ENCODE assay signal across 18 mouse cellular contexts in genomic region chr11:32582813-32583212, GRCm38 (mm10). TPM values are rescaled to one million over a fixed set of nuclear protein-coding genes. Genes with fewer than 3 reads are reported as not detected.
A peak's percentile ranks its signal among the peaks of the same experiment; 100 is the strongest.
DNase-seq lines count a peak whose midpoint lies in the region; ATAC-seq and TF ChIP-seq lines count a peak whose summit lies in the region.
"Had no signal": no experiment of that assay in that cellular context is flagged by ENCODE, and none has a peak within 500 bp of the region (broad histone marks: within the 10 kb centered on the region; RNA-seq: fewer than 3 reads in every experiment).

No protein-coding gene starts in this region.

- DNase-seq in 416B (ENCODE audit: low read depth): peak; percentile 52
- peak; percentile 88 for DNase-seq in CD4-positive helper T cell, adult 2 months (ENCODE audit: low read depth, low spot score)
- peak; percentile 82 for DNase-seq in induced T-regulatory cell, adult 2 months (ENCODE audit: low read depth)
- DNase-seq in thymus, adult 2 months: peak; percentile 69
- no peak for DNase-seq in cerebellum, postnatal 10 days
- no peak for DNase-seq in forebrain, postnatal 0 days
- DNase-seq: adrenal gland, postnatal 14 days; cerebellum, adult 2 months; heart, adult 18-20 months had no signal

- peak overlapping the region; percentile 95 for H3K27ac ChIP-seq in thymus, adult 2 months (ENCODE audit: control insufficient read depth, insufficient read depth, low read length)
- no peak overlapping the region for H3K27ac ChIP-seq in liver, embryonic 12.5 days
- H3K27ac ChIP-seq in forebrain, postnatal 0 days (ENCODE audit: low read depth, low read length): no peak overlapping the region
- H3K27ac ChIP-seq: heart, embryonic 15.5 days; intestine, embryonic 15.5 days; left cerebral cortex, adult 2 months; liver, embryonic 15.5 days; midbrain, embryonic 10.5 days had no signal

- no peak for TF ChIP-seq CTCF in thymus, adult 2 months (IDR thresholded peaks at IDR 0.05; ENCODE audit: borderline replicate concordance, control insufficient read depth, extremely low read depth, insufficient read depth, low read length, poor library complexity)
- TF ChIP-seq CTCF in forebrain, postnatal 0 days (IDR thresholded peaks at IDR 0.05; ENCODE audit: low read depth): no peak

- H3K9ac ChIP-seq in liver, embryonic 12.5 days: no peak overlapping the region
- no peak overlapping the region for H3K9ac ChIP-seq in forebrain, postnatal 0 days
- H3K9ac ChIP-seq: heart, embryonic 15.5 days; intestine, embryonic 15.5 days; liver, embryonic 15.5 days had no signal

- TF ChIP-seq POLR2A in thymus, adult 2 months (IDR thresholded peaks at IDR 0.05; ENCODE audit: control insufficient read depth, extremely low read depth, insufficient read depth, low read length, poor library complexity): no peak

- WGBS in thymus, adult 2 months: 3% methylated on average over 5 of the region's 5 CpGs
- WGBS in liver, embryonic 12.5 days (ENCODE audit: insufficient replicate concordance): 55% methylated on average over 5 of the region's 5 CpGs
- 57% methylated on average over 5 of the region's 5 CpGs for WGBS in forebrain, postnatal 0 days

- peaks cover 38% of the 10 kb centered on the region for H3K4me1 ChIP-seq in thymus, adult 2 months (replicated peaks; ENCODE audit: control insufficient read depth, insufficient read depth, low read length)
- H3K4me1 ChIP-seq in liver, embryonic 12.5 days: peaks cover 23% of the 10 kb centered on the region
- no peaks in the 10 kb centered on the region for H3K4me1 ChIP-seq in forebrain, postnatal 0 days (ENCODE audit: insufficient read depth)

- no peak for ATAC-seq in liver, embryonic 12.5 days
- no peak for ATAC-seq in forebrain, postnatal 0 days
- ATAC-seq: intestine, embryonic 15.5 days had no signal

- no peak overlapping the region for H3K4me2 ChIP-seq in liver, embryonic 12.5 days
- H3K4me2 ChIP-seq in forebrain, postnatal 0 days (ENCODE audit: low read depth): no peak overlapping the region
- H3K4me2 ChIP-seq: heart, embryonic 15.5 days; intestine, embryonic 15.5 days; liver, embryonic 15.5 days had no signal

- H3K27me3 ChIP-seq in thymus, adult 2 months (ENCODE audit: control insufficient read depth, insufficient read depth, low read length): no peaks in the 10 kb centered on the region
- no peaks in the 10 kb centered on the region for H3K27me3 ChIP-seq in liver, embryonic 12.5 days (replicated peaks)
- no peaks in the 10 kb centered on the region for H3K27me3 ChIP-seq in forebrain, postnatal 0 days (ENCODE audit: insufficient read depth, low read length)
- H3K27me3 ChIP-seq: heart, embryonic 15.5 days; intestine, embryonic 15.5 days; liver, embryonic 15.5 days had no signal

- no peaks in the 10 kb centered on the region for H3K36me3 ChIP-seq in thymus, adult 2 months (ENCODE audit: control insufficient read depth, insufficient read depth, low read length)
- H3K36me3 ChIP-seq in liver, embryonic 12.5 days: peaks cover 7% of the 10 kb centered on the region; the same call in 1 of the 2 replicates
- no peaks in the 10 kb centered on the region for H3K36me3 ChIP-seq in forebrain, postnatal 0 days (ENCODE audit: insufficient read depth)
- H3K36me3 ChIP-seq: heart, embryonic 15.5 days; intestine, embryonic 15.5 days; liver, embryonic 15.5 days; midbrain, embryonic 10.5 days had no signal

- H3K9me3 ChIP-seq in liver, embryonic 12.5 days (replicated peaks): no peaks in the 10 kb centered on the region
- H3K9me3 ChIP-seq in forebrain, postnatal 0 days (ENCODE audit: low read length): no peaks in the 10 kb centered on the region
- H3K9me3 ChIP-seq: heart, embryonic 15.5 days; intestine, embryonic 15.5 days; liver, embryonic 15.5 days; midbrain, embryonic 10.5 days had no signal

- no peak overlapping the region for H3K4me3 ChIP-seq in thymus, adult 2 months (ENCODE audit: control insufficient read depth, insufficient read depth, low read length)
- no peak overlapping the region for H3K4me3 ChIP-seq in liver, embryonic 12.5 days
- H3K4me3 ChIP-seq in forebrain, postnatal 0 days (ENCODE audit: low read depth, low read length): no peak overlapping the region
- H3K4me3 ChIP-seq: erythroblast, embryonic 14.5 days; heart, embryonic 15.5 days; intestine, embryonic 15.5 days; left cerebral cortex, adult 2 months; liver, embryonic 15.5 days; midbrain, embryonic 10.5 days had no signal

RNA-seq across cellular contexts. Expression of gene Stk10, which starts 49.7 kb away (rescaled TPM):
- 50.3 and 55.4 TPM in 2 replicates for polyA plus RNA-seq in thymus, adult 2 months (2012; rRNA removed)
- 5.7 and 6.0 TPM in 2 replicates for polyA plus RNA-seq in liver, embryonic 12.5 days (2016; fragmentation: Nextera tagmentation; extraction: Ambion mirVana)
- total RNA-seq in forebrain, postnatal 0 days (2014; rRNA removed): 2.0 and 2.3 TPM in 2 replicates
- polyA plus RNA-seq in forebrain, postnatal 0 days (2015; fragmentation: Nextera tagmentation; extraction: Ambion mirVana): 0.90 and 0.97 TPM in 2 replicates

RNA-seq across cellular contexts. Expression of gene Efcab9, which starts 50.9 kb away (rescaled TPM):
- polyA plus RNA-seq in thymus, adult 2 months (2012; rRNA removed): 0.71 and 0.85 TPM in 2 replicates
- 0.28 and 0.56 TPM in 2 replicates for polyA plus RNA-seq in liver, embryonic 12.5 days (2016; fragmentation: Nextera tagmentation; extraction: Ambion mirVana)
- not detected in 2 replicates for total RNA-seq in forebrain, postnatal 0 days (2014; rRNA removed)
- polyA plus RNA-seq in forebrain, postnatal 0 days (2015; fragmentation: Nextera tagmentation; extraction: Ambion mirVana): 0.22 TPM in 1 of 2 replicates, not detected in the other
- total RNA-seq: adrenal gland, postnatal 14 days; common myeloid progenitor, adult 5-6 weeks had no signal
- polyA plus RNA-seq: erythroblast, embryonic 14.5 days; limb, embryonic 11.5 days had no signal

RNA-seq across cellular contexts. Expression of gene Fbxw11, which starts 59.7 kb away (rescaled TPM):
- 55.6 and 61.7 TPM in 2 replicates for polyA plus RNA-seq in thymus, adult 2 months (2012; rRNA removed)
- 34.5 and 36.0 TPM in 2 replicates for polyA plus RNA-seq in liver, embryonic 12.5 days (2016; fragmentation: Nextera tagmentation; extraction: Ambion mirVana)
- total RNA-seq in forebrain, postnatal 0 days (2014; rRNA removed): 147 and 161 TPM in 2 replicates
- polyA plus RNA-seq in forebrain, postnatal 0 days (2015; fragmentation: Nextera tagmentation; extraction: Ambion mirVana): 85.9 and 110 TPM in 2 replicates

Comparison
In these comparisons a context has a peak if more than half of its experiments do, and no peak if none do; other contexts are left out.
1. DNase-seq: peak in 416B (single experiment), CD4-positive helper T cell, adult 2 months (single experiment), induced T-regulatory cell, adult 2 months (single experiment) and thymus, adult 2 months (single experiment); none in cerebellum, postnatal 10 days (0 of 2) and forebrain, postnatal 0 days (single experiment).